Mouse (Mus musculus) left cerebral cortex, adult 2 months (tissue): ENCODE measurements around the gene Rmdn2. TPM values are rescaled to one million over a fixed set of nuclear protein-coding genes. Genes with fewer than 3 reads are reported as not detected.

ENCODE experiments used
- DNase-seq, 2 experiments: peaks; one replicate each; pipeline ENCODE4 v3.0.0; 2021 to 2022; ENCODE audit warnings: low spot score in 2 of 2, mixed read lengths in 1 of 2; ENCODE audit errors: extremely low spot score in 1 of 2
- H3K27ac ChIP-seq: fragments of 200-600 bp; 2 replicates; pipeline ENCODE4 v1.8.1; 2022
- H3K4me3 ChIP-seq: fragments of 200-600 bp; 2 replicates; pipeline ENCODE4 v1.8.1; 2022
- CTCF ChIP-seq: fragments of 200-600 bp; IDR thresholded peaks from 2 replicates; pipeline ENCODE4 v1.8.1; 2022; ENCODE audit warnings: antibody characterized with exemption, mild to moderate bottlenecking, moderate library complexity
- intact Hi-C: fragments of 180-260 bp; cut with DNase I; formaldehyde crosslinking; loops from one replicate; pipeline ENCODE4 v1.15.1; 2025
- total RNA-seq, 2 experiments: library from RNA; stranded (reverse); gene quantifications; 2 replicates each; pipeline ENCODE4 v1.2.3; 2021

Gene Rmdn2
- total RNA-seq, 2 experiments from 2014 or later, result 10.9 to 12.4 TPM

GRCm38 (mm10) chr17:79661848-79662247 is 50.2 kb downstream of the Rmdn2 start:
- intact Hi-C loops, result loop anchor here (2.0 to 10.0 kb wide), 3 partner anchors 179 to 533 kb away; no protein-coding TSS in a partner anchor
- no peak for DNase-seq
- Histone ChIP-seq H3K4me3 (no peak overlapping the region), H3K27ac (no peak overlapping the region)
- no peak for TF ChIP-seq CTCF

DNA sequence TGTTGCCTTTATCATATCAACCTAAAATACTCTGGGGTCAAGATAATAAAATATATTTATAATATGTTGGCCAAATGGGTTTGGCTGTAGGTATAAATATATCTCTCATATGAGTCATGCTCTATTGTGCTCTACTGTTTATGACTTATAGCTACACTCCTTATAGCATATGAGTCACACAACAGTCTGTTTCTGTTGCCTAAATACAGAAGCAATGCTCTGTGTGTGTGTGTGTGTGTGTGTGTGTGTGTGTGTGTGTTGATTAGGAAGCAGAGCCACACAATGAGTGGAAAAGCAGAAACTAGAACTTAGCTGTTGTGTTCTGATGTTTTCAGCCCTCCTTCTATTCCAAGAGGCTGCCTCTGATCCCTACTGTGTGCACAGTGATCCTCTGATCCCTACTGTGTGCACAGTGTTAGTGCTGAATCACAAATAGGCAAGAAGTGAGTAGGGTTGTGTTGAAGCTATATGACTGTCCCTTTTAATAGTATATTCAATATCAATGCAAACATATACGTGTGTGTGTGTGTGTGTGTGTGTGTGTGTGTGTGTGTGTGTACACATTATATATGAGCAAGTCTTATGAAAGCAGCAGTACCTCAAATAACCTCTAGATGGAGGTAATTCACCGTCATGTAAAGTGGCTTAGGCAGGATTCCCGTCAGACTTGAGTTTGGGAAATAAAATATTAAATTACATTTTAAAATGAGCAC is 51.9 kb downstream of the Rmdn2 start:
- TF ChIP-seq CTCF, result peak; percentile 51
- DNase-seq, result peak in 1 of 2 experiments; percentile 23
- H3K4me3 ChIP-seq, result no peak overlapping the region
- no peak overlapping the region for H3K27ac ChIP-seq
- intact Hi-C loops, result loop anchor here (2.0 to 10.0 kb wide), 3 partner anchors 177 to 531 kb away; no protein-coding TSS in a partner anchor

DNA sequence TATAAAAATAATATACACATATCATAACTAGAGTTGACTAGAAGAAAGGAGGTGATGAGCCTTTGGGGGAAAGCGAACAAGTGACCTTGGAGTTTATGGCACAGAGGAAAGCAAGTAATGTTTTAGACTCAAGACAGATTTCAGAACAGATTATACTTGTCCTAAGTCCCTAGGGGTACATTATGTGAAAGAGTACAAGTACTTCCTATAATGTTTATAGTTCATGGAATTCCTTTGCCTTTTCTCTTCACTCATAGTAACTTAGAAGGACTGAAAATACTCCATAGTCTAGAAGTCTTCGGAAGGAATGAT is 52.4 kb downstream of the Rmdn2 start:
- intact Hi-C loops, result loop anchor here (10.0 kb wide), 2 partner anchors 341 to 531 kb away; no protein-coding TSS in a partner anchor
- no peak overlapping the region for H3K4me3 ChIP-seq
- H3K27ac ChIP-seq, result no peak overlapping the region
- TF ChIP-seq CTCF, result no peak
- DNase-seq, result no peak

DNA sequence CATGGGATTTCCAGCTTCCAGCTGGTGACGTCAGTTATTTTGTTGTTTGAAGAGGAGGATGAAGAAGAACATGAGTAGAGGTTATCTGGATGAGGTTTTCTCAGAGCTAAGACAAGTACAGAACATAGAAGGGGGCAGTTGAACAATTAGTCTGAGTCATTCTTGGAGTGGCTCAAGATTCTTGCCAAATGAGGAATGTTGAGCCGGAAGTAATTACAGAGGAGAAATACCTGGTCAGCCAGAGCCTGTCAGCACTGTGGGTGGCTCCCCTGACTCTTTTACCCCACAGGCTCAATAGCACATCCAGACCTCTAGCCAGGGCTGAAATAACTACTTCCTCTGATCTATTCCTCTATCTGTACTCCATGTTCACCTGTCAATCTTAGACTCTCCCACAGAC is 59.2 kb downstream of the Rmdn2 start:
- DNase-seq, result no peak
- intact Hi-C loops, result no loop called here
- H3K4me3 ChIP-seq, result no peak overlapping the region
- no peak overlapping the region for H3K27ac ChIP-seq
- no peak for TF ChIP-seq CTCF

GRCm38 (mm10) chr17:79695106-79695505 is 83.4 kb downstream of the Rmdn2 start:
- TF ChIP-seq CTCF, result no peak
- intact Hi-C loops, result no loop called here
- Histone ChIP-seq H3K27ac (no peak overlapping the region), H3K4me3 (no peak overlapping the region)
- no peak for DNase-seq

GRCm38 (mm10) chr17:79695541-79695940 is 83.9 kb downstream of the Rmdn2 start:
- DNase-seq, result no peak
- Histone ChIP-seq H3K27ac (no peak overlapping the region), H3K4me3 (no peak overlapping the region)
- intact Hi-C loops, result no loop called here
- TF ChIP-seq CTCF, result no peak

DNA sequence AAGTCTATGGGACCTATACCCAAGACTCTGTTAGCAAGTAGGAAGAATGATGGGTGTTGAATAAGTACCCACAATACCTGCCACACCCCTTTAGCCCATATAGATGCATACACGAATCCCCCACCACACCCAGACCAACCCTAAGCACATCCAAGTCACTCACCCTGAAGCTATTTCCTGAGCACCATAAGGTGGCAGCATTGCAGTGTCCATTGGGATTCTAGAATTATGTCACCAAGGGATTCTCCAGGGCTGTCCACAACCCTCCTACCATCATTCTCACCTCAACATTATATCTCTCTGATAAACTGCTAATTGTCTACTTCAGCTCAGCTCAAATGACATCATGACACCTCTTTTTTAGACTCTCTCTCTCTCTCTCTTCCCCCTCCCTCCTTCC is 87.5 kb downstream of the Rmdn2 start:
- Histone ChIP-seq H3K27ac (no peak overlapping the region), H3K4me3 (no peak overlapping the region)
- TF ChIP-seq CTCF, result peak; percentile 71
- intact Hi-C loops, result loop anchor here (1.0 kb wide), 1 partner anchor 141 kb away; no protein-coding TSS in a partner anchor
- peak in 1 of 2 experiments; percentile 10 for DNase-seq

DNA sequence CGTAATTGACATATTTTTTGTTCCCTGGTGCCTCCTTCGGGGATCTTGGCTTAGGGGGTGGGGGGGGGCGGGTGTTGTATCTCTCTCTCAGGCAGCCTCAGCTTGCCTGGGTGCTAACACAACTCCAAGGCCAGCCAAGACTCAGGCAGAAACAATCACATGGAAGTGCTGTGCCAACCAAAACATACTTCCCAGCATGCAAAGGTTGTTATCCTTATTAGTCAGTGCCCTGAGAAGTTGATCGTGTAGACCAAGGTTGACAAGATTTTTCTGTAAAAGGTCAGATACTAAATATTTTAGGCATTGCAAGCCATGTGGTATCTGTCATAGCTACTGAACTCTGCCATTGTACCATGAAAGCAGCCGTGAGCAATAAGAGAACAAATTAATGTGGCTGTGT is 89.2 kb downstream of the Rmdn2 start:
- H3K27ac ChIP-seq, result no peak overlapping the region
- TF ChIP-seq CTCF, result no peak
- H3K4me3 ChIP-seq, result no peak overlapping the region
- no peak for DNase-seq
- intact Hi-C loops, result loop anchor here (10.0 kb wide), 2 partner anchors 304 to 484 kb away; no protein-coding TSS in a partner anchor

DNA sequence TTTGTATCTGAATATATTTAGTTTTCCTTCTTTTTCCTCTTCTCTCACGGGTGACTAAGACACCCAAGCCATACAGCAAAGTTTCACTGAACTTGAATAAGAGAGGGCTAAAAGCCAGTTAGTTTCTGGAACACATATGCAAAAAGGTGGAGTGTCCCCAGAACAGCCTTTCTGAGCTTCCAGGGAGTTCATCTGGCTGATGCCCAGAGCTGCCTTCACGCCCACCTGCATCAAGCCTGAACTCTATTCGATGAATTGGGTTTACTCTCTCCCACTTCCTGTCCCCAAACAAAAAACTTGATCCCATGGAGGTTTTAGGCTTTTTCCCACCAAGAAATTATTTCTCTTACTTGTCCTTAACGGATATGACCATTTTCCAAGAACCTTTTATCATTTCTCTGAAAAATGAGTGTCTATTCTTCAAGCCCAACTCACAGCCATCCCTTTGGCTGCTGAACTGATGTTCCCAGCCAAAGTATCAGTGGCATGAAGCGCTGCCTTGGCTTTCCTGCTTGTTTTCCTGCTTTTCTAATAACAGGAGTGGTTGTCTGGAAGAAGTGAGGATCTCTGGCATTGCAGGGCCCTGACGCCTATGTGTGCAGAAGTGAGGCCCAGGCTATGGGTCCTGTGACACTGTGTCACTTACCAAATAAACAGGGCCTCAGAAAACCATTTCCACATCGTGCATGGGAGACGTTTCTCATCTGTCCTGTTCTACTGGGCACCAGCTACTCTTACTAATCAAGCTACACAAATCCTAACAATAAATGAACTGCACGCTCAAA is 94.2 kb downstream of the Rmdn2 start:
- intact Hi-C loops, result loop anchor here (10.0 kb wide), 2 partner anchors 299 to 479 kb away; no protein-coding TSS in a partner anchor
- no peak overlapping the region for H3K27ac ChIP-seq
- H3K4me3 ChIP-seq, result no peak overlapping the region
- no peak for DNase-seq
- no peak for TF ChIP-seq CTCF

DNA sequence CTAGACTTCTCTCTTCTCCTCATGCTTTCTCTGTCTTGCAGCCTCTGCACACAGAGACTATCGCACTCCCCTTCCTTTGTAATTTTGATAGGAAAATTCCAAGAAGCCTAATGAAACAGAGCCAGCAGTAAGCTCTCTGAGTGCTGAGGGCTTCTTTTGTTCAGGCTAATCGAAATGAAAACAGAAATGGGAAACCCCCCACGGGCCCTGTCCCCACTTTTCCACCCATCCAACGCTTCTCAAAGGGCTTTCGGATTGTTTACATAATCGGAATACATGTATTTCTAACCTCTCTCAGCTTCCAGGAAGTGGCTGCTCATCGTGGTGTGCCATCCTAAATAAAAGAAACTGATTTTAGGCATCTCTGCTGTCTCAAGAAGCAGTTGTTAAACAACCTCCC is 96.5 kb downstream of the Rmdn2 start:
- intact Hi-C loops, result loop anchor here (10.0 kb wide), 2 partner anchors 297 to 477 kb away; no protein-coding TSS in a partner anchor
- H3K27ac ChIP-seq, result no peak overlapping the region
- no peak for TF ChIP-seq CTCF
- no peak overlapping the region for H3K4me3 ChIP-seq
- no peak for DNase-seq

DNA sequence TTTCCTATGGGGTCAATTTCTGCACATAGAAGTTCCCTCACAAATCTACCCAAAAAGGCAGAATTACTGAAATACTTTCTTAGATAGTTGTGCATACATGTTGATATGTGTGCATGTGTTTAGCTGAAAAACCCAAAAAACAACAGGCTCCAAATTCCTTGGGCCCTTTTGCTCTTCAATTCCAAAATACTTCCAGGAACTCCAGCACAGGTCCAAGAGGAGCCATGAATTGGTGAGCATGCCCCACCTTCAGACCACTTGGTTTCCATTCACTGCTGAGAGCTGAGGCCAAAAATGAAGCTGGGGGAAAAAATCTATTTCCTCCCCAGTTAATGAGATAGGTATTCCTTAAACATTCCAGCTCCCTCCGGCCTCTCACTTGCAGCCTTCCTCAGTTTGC is 98.1 kb downstream of the Rmdn2 start:
- H3K4me3 ChIP-seq, result no peak overlapping the region
- intact Hi-C loops, result loop anchor here (10.0 kb wide), 2 partner anchors 295 to 475 kb away; no protein-coding TSS in a partner anchor
- DNase-seq, result no peak
- no peak for TF ChIP-seq CTCF
- no peak overlapping the region for H3K27ac ChIP-seq

- Histone ChIP-seq H3K4me3 (no peak overlapping the region), H3K27ac (no peak overlapping the region)
- no peak for TF ChIP-seq CTCF
- DNase-seq, result no peak
- intact Hi-C loops, result no loop called here
These were observed 98.7 kb downstream of the Rmdn2 start for GRCm38 (mm10) chr17:79710246-79710842.
